Mouse (Mus musculus): ENCODE measurements around the gene Usp33. TPM values are rescaled to one million over a fixed set of nuclear protein-coding genes. Genes with fewer than 3 reads are reported as not detected.
"Not testable (repeated sequence)": the region's sequence is repeated elsewhere in the genome, so short reads cannot be mapped to it uniquely, and the experiment has no call there.

The Usp33 gene
- total and polyA plus RNA-seq, 2 experiments: 9.9 to 46.9 TPM

- H3K27me3 ChIP-seq (ENCODE audit: control insufficient read depth, insufficient read depth, low read length): no peaks in the 10 kb centered on the region
- H3K36me3 ChIP-seq (ENCODE audit: control insufficient read depth, insufficient read depth, low read length): no peaks in the 10 kb centered on the region
- H3K4me3 ChIP-seq (ENCODE audit: insufficient read depth, low read depth, low read length): no peak overlapping the region
- H3K4me1 ChIP-seq (ENCODE audit: control insufficient read depth, insufficient read depth, low read length): no peaks in the 10 kb centered on the region
- H3K9ac ChIP-seq (ENCODE audit: low read depth, low read length): no peak overlapping the region
- TF ChIP-seq POLR2A (IDR thresholded peaks at IDR 0.05; ENCODE audit: extremely low read depth, insufficient read depth, low read length) (no peak), CTCF (IDR thresholded peaks at IDR 0.05; ENCODE audit: low read depth, low read length) (no peak)
- no peak for DNase-seq (ENCODE audit: extremely low read depth, low read depth, low spot score)
- no peak overlapping the region for H3K27ac ChIP-seq (replicated peaks; ENCODE audit: insufficient read depth, low read depth, low read length)
- no peaks in the 10 kb centered on the region for H3K79me2 ChIP-seq (ENCODE audit: control insufficient read depth, insufficient read depth, low read length)
- 92% methylated on average over 4 of the region's 4 CpGs for WGBS
Measured at GRCm38 (mm10) chr3:152305971-152306370, 40.3 kb upstream of the Usp33 start.

GRCm38 (mm10) chr3:152308485-152309249 is 37.6 kb upstream of the Usp33 start:
- Histone ChIP-seq H3K27ac (replicated peaks; ENCODE audit: insufficient read depth, low read depth, low read length) (no peak overlapping the region), H3K79me2 (ENCODE audit: control insufficient read depth, insufficient read depth, low read length) (no peaks in the 10 kb centered on the region), H3K9ac (ENCODE audit: low read depth, low read length) (no peak overlapping the region), H3K27me3 (ENCODE audit: control insufficient read depth, insufficient read depth, low read length) (no peaks in the 10 kb centered on the region), H3K4me1 (ENCODE audit: control insufficient read depth, insufficient read depth, low read length) (no peaks in the 10 kb centered on the region), H3K36me3 (ENCODE audit: control insufficient read depth, insufficient read depth, low read length) (no peaks in the 10 kb centered on the region), H3K4me3 (ENCODE audit: insufficient read depth, low read depth, low read length) (no peak overlapping the region)
- TF ChIP-seq POLR2A (IDR thresholded peaks at IDR 0.05; ENCODE audit: extremely low read depth, insufficient read depth, low read length) (no peak), CTCF (IDR thresholded peaks at IDR 0.05; ENCODE audit: low read depth, low read length) (no peak)
- peak; percentile 19 for DNase-seq (ENCODE audit: extremely low read depth, low read depth, low spot score)
- 28% methylated on average over 10 of the region's 10 CpGs for WGBS

GRCm38 (mm10) chr3:152309250-152309645 is 37.0 kb upstream of the Usp33 start:
- no peak overlapping the region for H3K27ac ChIP-seq (replicated peaks; ENCODE audit: insufficient read depth, low read depth, low read length)
- 91% methylated on average over 9 of the region's 9 CpGs for WGBS
- TF ChIP-seq POLR2A (IDR thresholded peaks at IDR 0.05; ENCODE audit: extremely low read depth, insufficient read depth, low read length) (no peak), CTCF (IDR thresholded peaks at IDR 0.05; ENCODE audit: low read depth, low read length) (no peak)
- no peaks in the 10 kb centered on the region for H3K79me2 ChIP-seq (ENCODE audit: control insufficient read depth, insufficient read depth, low read length)
- no peaks in the 10 kb centered on the region for H3K36me3 ChIP-seq (ENCODE audit: control insufficient read depth, insufficient read depth, low read length)
- H3K27me3 ChIP-seq (ENCODE audit: control insufficient read depth, insufficient read depth, low read length): no peaks in the 10 kb centered on the region
- H3K4me1 ChIP-seq (ENCODE audit: control insufficient read depth, insufficient read depth, low read length): no peaks in the 10 kb centered on the region
- H3K4me3 ChIP-seq (ENCODE audit: insufficient read depth, low read depth, low read length): no peak overlapping the region
- no peak for DNase-seq (ENCODE audit: extremely low read depth, low read depth, low spot score)
- H3K9ac ChIP-seq (ENCODE audit: low read depth, low read length): no peak overlapping the region

- not testable (repeated sequence) for H3K9ac ChIP-seq (ENCODE audit: low read depth, low read length); H3K36me3 ChIP-seq (ENCODE audit: control insufficient read depth, insufficient read depth, low read length); DNase-seq (ENCODE audit: extremely low read depth, low read depth, low spot score); H3K27me3 ChIP-seq (ENCODE audit: control insufficient read depth, insufficient read depth, low read length); H3K27ac ChIP-seq (replicated peaks; ENCODE audit: insufficient read depth, low read depth, low read length); H3K79me2 ChIP-seq (ENCODE audit: control insufficient read depth, insufficient read depth, low read length); H3K4me3 ChIP-seq (ENCODE audit: insufficient read depth, low read depth, low read length); H3K4me1 ChIP-seq (ENCODE audit: control insufficient read depth, insufficient read depth, low read length)
- 79% methylated on average over 14 of the region's 14 CpGs for WGBS
Measured at GRCm38 (mm10) chr3:152314666-152315065, 31.6 kb upstream of the Usp33 start.

GRCm38 (mm10) chr3:152315613-152316012 is 30.7 kb upstream of the Usp33 start:
- H3K9ac ChIP-seq (ENCODE audit: low read depth, low read length): no peak overlapping the region
- no peak overlapping the region for H3K27ac ChIP-seq (replicated peaks; ENCODE audit: insufficient read depth, low read depth, low read length)
- 11% methylated on average over 7 of the region's 7 CpGs for WGBS
- H3K4me3 ChIP-seq (ENCODE audit: insufficient read depth, low read depth, low read length): no peak overlapping the region; the same call in 1 of the 2 replicates
- DNase-seq (ENCODE audit: extremely low read depth, low read depth, low spot score): peak; percentile 69
- H3K27me3 ChIP-seq (ENCODE audit: control insufficient read depth, insufficient read depth, low read length): no peaks in the 10 kb centered on the region
- no peaks in the 10 kb centered on the region for H3K4me1 ChIP-seq (ENCODE audit: control insufficient read depth, insufficient read depth, low read length)
- TF ChIP-seq POLR2A (IDR thresholded peaks at IDR 0.05; ENCODE audit: extremely low read depth, insufficient read depth, low read length): no peak
- peak; percentile 100 for TF ChIP-seq CTCF (IDR thresholded peaks at IDR 0.05; ENCODE audit: low read depth, low read length)
- H3K79me2 ChIP-seq (ENCODE audit: control insufficient read depth, insufficient read depth, low read length): no peaks in the 10 kb centered on the region
- H3K36me3 ChIP-seq (ENCODE audit: control insufficient read depth, insufficient read depth, low read length): no peaks in the 10 kb centered on the region

GRCm38 (mm10) chr3:152316447-152317173 is 29.7 kb upstream of the Usp33 start:
- H3K4me3 ChIP-seq (ENCODE audit: insufficient read depth, low read depth, low read length); H3K27me3 ChIP-seq (ENCODE audit: control insufficient read depth, insufficient read depth, low read length); H3K79me2 ChIP-seq (ENCODE audit: control insufficient read depth, insufficient read depth, low read length); H3K27ac ChIP-seq (replicated peaks; ENCODE audit: insufficient read depth, low read depth, low read length); H3K36me3 ChIP-seq (ENCODE audit: control insufficient read depth, insufficient read depth, low read length); H3K9ac ChIP-seq (ENCODE audit: low read depth, low read length); H3K4me1 ChIP-seq (ENCODE audit: control insufficient read depth, insufficient read depth, low read length): not testable (repeated sequence)
- 50% methylated on average over 9 of the region's 9 CpGs for WGBS
- peak; percentile 51 for DNase-seq (ENCODE audit: extremely low read depth, low read depth, low spot score)
